Mouse (Mus musculus): ENCODE results near the gene Cldn7.

DNA sequence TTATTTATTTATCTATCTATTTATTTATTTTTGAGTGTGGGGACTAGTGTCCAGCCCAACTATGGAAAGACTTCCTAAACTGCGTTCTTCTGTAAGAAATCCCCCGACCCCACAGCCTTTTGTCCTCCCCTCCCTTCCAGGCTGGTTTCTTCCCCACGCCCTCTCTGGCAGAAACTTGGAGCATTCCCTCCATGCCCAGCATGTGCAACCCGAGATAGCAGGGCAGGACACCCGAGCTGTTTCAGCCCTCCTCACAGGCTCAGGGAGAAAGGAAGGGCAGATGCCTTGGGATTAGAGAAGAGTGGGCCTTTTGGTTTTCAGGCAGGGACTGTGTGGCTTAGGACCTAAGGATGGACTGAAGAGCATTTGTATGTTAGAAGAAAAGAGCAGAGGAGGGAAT, 18.3 kb downstream of the Cldn7 start:
- no peak for TF ChIP-seq CTCF (IDR thresholded peaks at IDR 0.05; ENCODE audit: low read depth)
- no peak for TF ChIP-seq EP300 (IDR thresholded peaks at IDR 0.05; ENCODE audit: low read depth)

Measured in liver, postnatal 0 days (tissue).